Mouse (Mus musculus): Measurements from ENCODE around the gene Txk. TPM values are rescaled to one million over a fixed set of nuclear protein-coding genes. Genes with fewer than 3 reads are reported as not detected.

Gene Txk
- polyA plus RNA-seq, 1 experiment from 2014 or later: 0.34 TPM

- no peaks in the 10 kb centered on the region for H3K9me3 ChIP-seq (replicated peaks; ENCODE audit: control insufficient read depth, low read length)
Measured at GRCm38 (mm10) chr5:72758925-72759924, 6.6 kb upstream of the Txk start.

GRCm38 (mm10) chr5:72757155-72757773 is 4.7 kb upstream of the Txk start:
- no peak for ATAC-seq (ENCODE audit: insufficient read depth, low FRiP score)
- Histone ChIP-seq H3K9ac (ENCODE audit: low read length) (no peak overlapping the region), H3K4me2 (ENCODE audit: low read depth, low read length) (no peak overlapping the region), H3K27me3 (ENCODE audit: control insufficient read depth, insufficient read depth, low read length) (no peaks in the 10 kb centered on the region), H3K9me3 (replicated peaks; ENCODE audit: control insufficient read depth, low read length) (no peaks in the 10 kb centered on the region), H3K36me3 (ENCODE audit: control insufficient read depth, insufficient read depth, low read length) (no peaks in the 10 kb centered on the region; the same call in 1 of the 2 replicates), H3K4me3 (replicated peaks; ENCODE audit: low read length) (no peak overlapping the region), H3K27ac (ENCODE audit: low read length) (no peak overlapping the region), H3K4me1 (ENCODE audit: control insufficient read depth, insufficient read depth, low read length) (no peaks in the 10 kb centered on the region)
- 75% methylated on average over 18 of the region's 18 CpGs for WGBS

More at GRCm38 (mm10) chr5:72758925-72759924, 6.6 kb upstream of the Txk start:
- Histone ChIP-seq H3K9ac (ENCODE audit: low read length) (no peak overlapping the region), H3K4me1 (ENCODE audit: control insufficient read depth, insufficient read depth, low read length) (no peaks in the 10 kb centered on the region), H3K27me3 (ENCODE audit: control insufficient read depth, insufficient read depth, low read length) (no peaks in the 10 kb centered on the region), H3K27ac (ENCODE audit: low read length) (no peak overlapping the region), H3K4me3 (replicated peaks; ENCODE audit: low read length) (no peak overlapping the region), H3K4me2 (ENCODE audit: low read depth, low read length) (no peak overlapping the region), H3K36me3 (ENCODE audit: control insufficient read depth, insufficient read depth, low read length) (no peaks in the 10 kb centered on the region; the same call in 1 of the 2 replicates)
- no peak; the same call in 1 of the 2 replicates for ATAC-seq (ENCODE audit: insufficient read depth, low FRiP score)
- 63% methylated on average over 13 of the region's 13 CpGs for WGBS

DNA sequence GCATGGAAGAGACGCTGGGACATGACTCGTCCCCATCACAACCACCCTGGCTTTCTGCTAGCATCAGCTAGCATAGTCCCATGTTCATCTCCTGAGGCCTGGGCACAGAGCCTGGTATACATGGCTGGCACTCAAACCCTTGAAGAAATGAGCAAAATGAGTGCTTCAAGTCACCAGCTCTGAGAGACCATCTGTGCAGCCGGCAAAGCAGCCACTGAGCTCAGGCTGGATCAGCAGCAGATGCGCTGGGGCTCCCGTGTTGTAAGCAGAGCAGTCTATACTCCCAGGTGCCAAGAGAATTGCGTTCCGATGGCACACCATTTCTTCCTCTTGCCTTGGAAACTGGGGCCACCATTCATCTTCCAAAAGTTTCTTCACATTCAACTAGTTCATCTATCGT is 3.4 kb upstream of the Txk start:
- H3K9ac ChIP-seq (ENCODE audit: low read length): no peak overlapping the region
- no peak overlapping the region for H3K4me3 ChIP-seq (replicated peaks; ENCODE audit: low read length)
- 86% methylated on average over 8 of the region's 8 CpGs for WGBS
- no peaks in the 10 kb centered on the region for H3K27me3 ChIP-seq (ENCODE audit: control insufficient read depth, insufficient read depth, low read length)
- no peaks in the 10 kb centered on the region for H3K36me3 ChIP-seq (ENCODE audit: control insufficient read depth, insufficient read depth, low read length)
- H3K27ac ChIP-seq (ENCODE audit: low read length): no peak overlapping the region
- no peaks in the 10 kb centered on the region for H3K9me3 ChIP-seq (replicated peaks; ENCODE audit: control insufficient read depth, low read length)
- H3K4me2 ChIP-seq (ENCODE audit: low read depth, low read length): no peak overlapping the region
- no peaks in the 10 kb centered on the region for H3K4me1 ChIP-seq (ENCODE audit: control insufficient read depth, insufficient read depth, low read length)
- ATAC-seq (ENCODE audit: insufficient read depth, low FRiP score): no peak

GRCm38 (mm10) chr5:72755035-72755434 is 2.5 kb upstream of the Txk start:
- no peaks in the 10 kb centered on the region for H3K9me3 ChIP-seq (replicated peaks; ENCODE audit: control insufficient read depth, low read length)
- H3K4me2 ChIP-seq (ENCODE audit: low read depth, low read length): no peak overlapping the region
- H3K4me1 ChIP-seq (ENCODE audit: control insufficient read depth, insufficient read depth, low read length): no peaks in the 10 kb centered on the region
- H3K9ac ChIP-seq (ENCODE audit: low read length): no peak overlapping the region
- no peaks in the 10 kb centered on the region for H3K36me3 ChIP-seq (ENCODE audit: control insufficient read depth, insufficient read depth, low read length)
- H3K27ac ChIP-seq (ENCODE audit: low read length): no peak overlapping the region
- no peak overlapping the region for H3K4me3 ChIP-seq (replicated peaks; ENCODE audit: low read length)
- ATAC-seq (ENCODE audit: insufficient read depth, low FRiP score): no peak
- 77% methylated on average over 2 of the region's 2 CpGs for WGBS
- H3K27me3 ChIP-seq (ENCODE audit: control insufficient read depth, insufficient read depth, low read length): no peaks in the 10 kb centered on the region

GRCm38 (mm10) chr5:72751056-72751758 is 1.4 kb downstream of the Txk start:
- no peaks in the 10 kb centered on the region for H3K27me3 ChIP-seq (ENCODE audit: control insufficient read depth, insufficient read depth, low read length)
- ATAC-seq (ENCODE audit: insufficient read depth, low FRiP score): no peak
- H3K4me1 ChIP-seq (ENCODE audit: control insufficient read depth, insufficient read depth, low read length): no peaks in the 10 kb centered on the region
- WGBS: 84% methylated on average over 7 of the region's 7 CpGs
- no peaks in the 10 kb centered on the region for H3K36me3 ChIP-seq (ENCODE audit: control insufficient read depth, insufficient read depth, low read length)
- H3K9me3 ChIP-seq (replicated peaks; ENCODE audit: control insufficient read depth, low read length): no peaks in the 10 kb centered on the region
- H3K4me2 ChIP-seq (ENCODE audit: low read depth, low read length): no peak overlapping the region
- no peak overlapping the region for H3K4me3 ChIP-seq (replicated peaks; ENCODE audit: low read length)
- H3K27ac ChIP-seq (ENCODE audit: low read length): no peak overlapping the region
- no peak overlapping the region for H3K9ac ChIP-seq (ENCODE audit: low read length)

GRCm38 (mm10) chr5:72750226-72750625 is 2.4 kb downstream of the Txk start:
- no peak for ATAC-seq (ENCODE audit: insufficient read depth, low FRiP score)
- Histone ChIP-seq H3K9ac (ENCODE audit: low read length) (no peak overlapping the region), H3K4me1 (ENCODE audit: control insufficient read depth, insufficient read depth, low read length) (no peaks in the 10 kb centered on the region), H3K4me2 (ENCODE audit: low read depth, low read length) (no peak overlapping the region), H3K27ac (ENCODE audit: low read length) (no peak overlapping the region), H3K4me3 (replicated peaks; ENCODE audit: low read length) (no peak overlapping the region), H3K9me3 (replicated peaks; ENCODE audit: control insufficient read depth, low read length) (no peaks in the 10 kb centered on the region), H3K36me3 (ENCODE audit: control insufficient read depth, insufficient read depth, low read length) (no peaks in the 10 kb centered on the region), H3K27me3 (ENCODE audit: control insufficient read depth, insufficient read depth, low read length) (no peaks in the 10 kb centered on the region)
- WGBS: 83% methylated on average over 5 of the region's 5 CpGs

DNA sequence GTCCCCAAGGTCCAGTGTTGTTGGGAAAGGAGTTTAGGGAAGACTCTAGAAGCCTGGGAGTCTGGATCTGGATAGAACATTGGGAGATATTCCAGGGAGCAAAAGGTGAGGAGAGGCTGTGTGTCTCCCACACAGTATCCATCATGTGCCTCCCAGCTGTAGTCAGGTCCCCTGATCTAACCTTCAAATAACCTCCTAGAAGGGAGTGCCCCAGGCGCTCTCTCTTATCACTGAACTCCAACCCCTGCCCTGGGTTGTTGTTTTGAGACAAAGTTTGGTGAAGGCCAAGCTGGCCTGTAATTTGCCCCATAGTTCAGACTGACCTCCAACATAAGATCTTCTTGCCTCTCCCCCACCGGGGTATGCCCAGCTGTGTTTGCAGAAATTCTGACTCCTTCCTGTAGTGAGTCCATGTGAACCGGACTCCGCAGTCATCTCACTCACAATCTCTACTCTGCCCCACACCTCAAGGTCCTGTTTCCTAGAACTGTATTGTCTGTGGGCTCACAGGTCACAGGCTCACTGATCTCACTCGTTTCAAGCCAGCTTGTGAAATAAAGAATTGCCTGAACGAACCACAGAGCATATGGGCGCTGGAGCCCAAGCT is 3.8 kb downstream of the Txk start:
- no peak for ATAC-seq (ENCODE audit: insufficient read depth, low FRiP score)
- 53% methylated on average over 7 of the region's 7 CpGs for WGBS
- Histone ChIP-seq H3K9ac (ENCODE audit: low read length) (no peak overlapping the region), H3K4me3 (replicated peaks; ENCODE audit: low read length) (no peak overlapping the region), H3K36me3 (ENCODE audit: control insufficient read depth, insufficient read depth, low read length) (no peaks in the 10 kb centered on the region), H3K4me1 (ENCODE audit: control insufficient read depth, insufficient read depth, low read length) (no peaks in the 10 kb centered on the region), H3K27ac (ENCODE audit: low read length) (no peak overlapping the region), H3K9me3 (replicated peaks; ENCODE audit: control insufficient read depth, low read length) (no peaks in the 10 kb centered on the region), H3K4me2 (ENCODE audit: low read depth, low read length) (no peak overlapping the region), H3K27me3 (ENCODE audit: control insufficient read depth, insufficient read depth, low read length) (no peaks in the 10 kb centered on the region)

- 56% methylated on average over 4 of the region's 4 CpGs for WGBS
- H3K4me2 ChIP-seq (ENCODE audit: low read depth, low read length): no peak overlapping the region
- ATAC-seq (ENCODE audit: insufficient read depth, low FRiP score): no peak
- no peak overlapping the region for H3K4me3 ChIP-seq (replicated peaks; ENCODE audit: low read length)
- no peaks in the 10 kb centered on the region for H3K9me3 ChIP-seq (replicated peaks; ENCODE audit: control insufficient read depth, low read length)
- no peak overlapping the region for H3K27ac ChIP-seq (ENCODE audit: low read length)
- no peak overlapping the region for H3K9ac ChIP-seq (ENCODE audit: low read length)
- no peaks in the 10 kb centered on the region for H3K4me1 ChIP-seq (ENCODE audit: control insufficient read depth, insufficient read depth, low read length)
- no peaks in the 10 kb centered on the region for H3K36me3 ChIP-seq (ENCODE audit: control insufficient read depth, insufficient read depth, low read length)
- no peaks in the 10 kb centered on the region for H3K27me3 ChIP-seq (ENCODE audit: control insufficient read depth, insufficient read depth, low read length)
Measured at GRCm38 (mm10) chr5:72747384-72747783, 5.2 kb downstream of the Txk start.

Data from stomach, embryonic 16.5 days (tissue).